ENCODE assay signal across 12 mouse cellular contexts in the genomic region with DNA sequence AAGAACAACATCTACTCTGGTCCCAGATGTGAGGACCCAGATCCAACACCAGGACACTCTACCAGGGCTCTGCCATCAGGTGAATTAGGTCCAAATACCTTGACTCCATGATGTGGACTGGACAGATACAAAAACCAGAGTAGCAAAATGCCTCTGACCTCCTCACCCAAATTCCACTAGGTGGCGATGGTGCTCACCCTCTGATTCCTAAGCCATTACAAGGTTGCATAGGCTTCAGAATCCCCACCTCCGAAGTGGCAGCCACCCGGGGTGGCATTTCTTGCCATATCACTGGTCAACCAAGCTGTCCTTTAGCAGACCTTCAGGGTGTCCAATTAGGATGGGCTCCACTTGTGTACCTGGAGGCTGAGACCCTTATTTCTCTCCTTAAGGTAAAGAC. TPM values are rescaled to one million over a fixed set of nuclear protein-coding genes. Genes with fewer than 3 reads are reported as not detected.
DNase-seq lines count a peak whose midpoint lies in the region; ATAC-seq and TF ChIP-seq lines count a peak whose summit lies in the region.
"Not testable (repeated sequence)": the region's sequence is repeated elsewhere in the genome, so short reads cannot be mapped to it uniquely, and the experiment has no call there.
"Had no signal": no experiment of that assay in that cellular context is flagged by ENCODE, and none has a peak within 500 bp of the region (broad histone marks: within the 10 kb centered on the region; RNA-seq: fewer than 3 reads in every experiment).

No protein-coding gene starts in this region.

- 0 out of 2 replicates have a peak, but pooled peaks have one; percentile 6 for TF ChIP-seq CTCF in embryonic fibroblast, embryonic 13.5 days (IDR thresholded peaks at IDR 0.05; ENCODE audit: borderline replicate concordance, insufficient read depth, low read length)
- TF ChIP-seq CTCF in heart, postnatal 0 days (IDR thresholded peaks at IDR 0.05; ENCODE audit: low read depth) = peak; percentile 41

- not testable (repeated sequence) for H3K36me3 ChIP-seq in heart, postnatal 0 days (replicated peaks; ENCODE audit: control insufficient read depth, insufficient read depth, low read length); kidney, embryonic 15.5 days; lung, embryonic 16.5 days (ENCODE audit: control insufficient read depth, insufficient read depth, low read length)

- H3K4me2 ChIP-seq in heart, postnatal 0 days (ENCODE audit: low read depth, low read length); kidney, embryonic 15.5 days; lung, embryonic 16.5 days (ENCODE audit: low read depth, low read length): not testable (repeated sequence)

- H3K4me1 ChIP-seq in embryonic fibroblast, embryonic 13.5 days (ENCODE audit: control insufficient read depth, insufficient read depth, low read length); heart, postnatal 0 days (ENCODE audit: control insufficient read depth, insufficient read depth); kidney, embryonic 15.5 days; lung, embryonic 16.5 days (replicated peaks; ENCODE audit: control insufficient read depth, insufficient read depth, low read length): not testable (repeated sequence)

- peak; percentile 19 for DNase-seq in A20 (ENCODE audit: low read depth, low spot score)
- DNase-seq in R1 (ENCODE audit: low read depth, low spot score) = peak; percentile 30
- peak; percentile 23 for DNase-seq in cerebellum, adult 8-10 months
- DNase-seq in heart, postnatal 0 days (ENCODE audit: low spot score) = not testable (repeated sequence)

- not testable (repeated sequence) for H3K27me3 ChIP-seq in heart, postnatal 0 days (ENCODE audit: control insufficient read depth, insufficient read depth, low read length); kidney, embryonic 15.5 days; lung, embryonic 16.5 days (ENCODE audit: control insufficient read depth, insufficient read depth, low read depth, low read length)

- not testable (repeated sequence) for H3K4me3 ChIP-seq in embryonic fibroblast, embryonic 13.5 days (ENCODE audit: insufficient read depth, low read length); heart, postnatal 0 days (ENCODE audit: low read depth, low read length); kidney, embryonic 15.5 days (replicated peaks); lung, embryonic 16.5 days (ENCODE audit: low read length)

- TF ChIP-seq POLR2A in embryonic fibroblast, embryonic 13.5 days (IDR thresholded peaks at IDR 0.05; ENCODE audit: low read depth, low read length) = not testable (repeated sequence)

- 3% methylated on average over 3 of the region's 3 CpGs for WGBS in heart, postnatal 0 days
- 4% methylated on average over 3 of the region's 3 CpGs for WGBS in kidney, embryonic 15.5 days
- 0% methylated on average over 2 of the region's 3 CpGs for WGBS in lung, embryonic 16.5 days

- not testable (repeated sequence) for H3K27ac ChIP-seq in embryonic fibroblast, embryonic 13.5 days (ENCODE audit: insufficient read depth, low read length); heart, postnatal 0 days (ENCODE audit: low read depth); kidney, embryonic 15.5 days; lung, embryonic 16.5 days (ENCODE audit: low read length)

- not testable (repeated sequence) for H3K9ac ChIP-seq in heart, postnatal 0 days (replicated peaks; ENCODE audit: low read depth, low read length); kidney, embryonic 15.5 days; lung, embryonic 16.5 days (ENCODE audit: low read length)

- not testable (repeated sequence) for H3K9me3 ChIP-seq in heart, postnatal 0 days (replicated peaks; ENCODE audit: control insufficient read depth, low read length); kidney, embryonic 15.5 days (replicated peaks); lung, embryonic 16.5 days (ENCODE audit: control insufficient read depth, low read length)

- TF ChIP-seq EP300 in heart, postnatal 0 days (IDR thresholded peaks at IDR 0.05; ENCODE audit: low read depth) = not testable (repeated sequence)

- not testable (repeated sequence) for ATAC-seq in heart, postnatal 0 days (ENCODE audit: insufficient read depth, low read depth)
- 0 out of 2 replicates have a peak, but pooled peaks have one; percentile 18 for ATAC-seq in kidney, embryonic 15.5 days (replicated peaks; ENCODE audit: low FRiP score)
- peak; percentile 23; the same call in 1 of the 2 replicates for ATAC-seq in lung, embryonic 16.5 days (ENCODE audit: low read depth)
- ATAC-seq in neutrophil, adult 5-6 weeks (ENCODE audit: extremely low read depth, insufficient number of reproducible peaks, low FRiP score, poor library complexity, severe bottlenecking) = peak; percentile 51; the same call in 1 of the 2 replicates

RNA-seq across cellular contexts. Expression of a gene that starts 1.7 kb away (rescaled TPM):
- 0.46 and 1.3 TPM in 2 replicates for polyA plus RNA-seq in embryonic fibroblast, embryonic 13.5 days (2011; ENCODE audit: insufficient read length, low read depth, missing spikeins)
- total RNA-seq in heart, postnatal 0 days (2014; rRNA removed; ENCODE audit: low replicate concordance) = 0.23 and 0.81 TPM in 2 replicates
- 0.14 and 0.30 TPM in 2 replicates for polyA plus RNA-seq in heart, postnatal 0 days (2015; fragmentation: Nextera tagmentation; extraction: Ambion mirVana)
- not detected in 2 replicates for polyA plus RNA-seq in kidney, embryonic 15.5 days (2015; fragmentation: Nextera tagmentation; extraction: Ambion mirVana)
- 0.15 TPM in 1 of 2 replicates, not detected in the other for polyA plus RNA-seq in lung, embryonic 16.5 days (2015; fragmentation: Nextera tagmentation; extraction: Ambion mirVana)
- total RNA-seq in neutrophil, adult 5-6 weeks (2017) = 0.47 TPM in 1 of 2 replicates, not detected in the other
- total RNA-seq: gastrocnemius, adult 18-20 months had no signal
- polyA plus RNA-seq: forebrain, embryonic 11.5 days; hindbrain, embryonic 10.5 days; liver, embryonic 11.5 days had no signal

RNA-seq across cellular contexts. Expression of a gene that starts 28.5 kb away (rescaled TPM):
- not detected in 2 replicates for polyA plus RNA-seq in embryonic fibroblast, embryonic 13.5 days (2011; ENCODE audit: insufficient read length, low read depth, missing spikeins)
- not detected in 2 replicates for total RNA-seq in heart, postnatal 0 days (2014; rRNA removed; ENCODE audit: low replicate concordance)
- polyA plus RNA-seq in heart, postnatal 0 days (2015; fragmentation: Nextera tagmentation; extraction: Ambion mirVana) = not detected in 2 replicates
- 0.12 TPM in 1 of 2 replicates, not detected in the other for polyA plus RNA-seq in kidney, embryonic 15.5 days (2015; fragmentation: Nextera tagmentation; extraction: Ambion mirVana)
- polyA plus RNA-seq in lung, embryonic 16.5 days (2015; fragmentation: Nextera tagmentation; extraction: Ambion mirVana) = not detected in 2 replicates
- total RNA-seq in neutrophil, adult 5-6 weeks (2017) = 4.7 and 8.2 TPM in 2 replicates
- total RNA-seq: gastrocnemius, adult 18-20 months had no signal
- polyA plus RNA-seq: forebrain, embryonic 11.5 days; hindbrain, embryonic 10.5 days; liver, embryonic 11.5 days had no signal

RNA-seq across cellular contexts. Expression of a gene that starts 29.7 kb away (rescaled TPM):
- 0.58 and 2.6 TPM in 2 replicates for polyA plus RNA-seq in embryonic fibroblast, embryonic 13.5 days (2011; ENCODE audit: insufficient read length, low read depth, missing spikeins)
- total RNA-seq in heart, postnatal 0 days (2014; rRNA removed; ENCODE audit: low replicate concordance) = 0.46 TPM in 1 of 2 replicates, not detected in the other
- polyA plus RNA-seq in heart, postnatal 0 days (2015; fragmentation: Nextera tagmentation; extraction: Ambion mirVana) = 0.04 TPM in 1 of 2 replicates, not detected in the other
- polyA plus RNA-seq in kidney, embryonic 15.5 days (2015; fragmentation: Nextera tagmentation; extraction: Ambion mirVana) = 0.26 and 0.45 TPM in 2 replicates
- 0.10 and 0.20 TPM in 2 replicates for polyA plus RNA-seq in lung, embryonic 16.5 days (2015; fragmentation: Nextera tagmentation; extraction: Ambion mirVana)
- 0.81 and 2.5 TPM in 2 replicates for total RNA-seq in neutrophil, adult 5-6 weeks (2017)
